ENCODE assay signal across 3 mouse cellular contexts in genomic region chr1:171241952-171242351, GRCm38 (mm10). TPM values are rescaled to one million over a fixed set of nuclear protein-coding genes. Genes with fewer than 3 reads are reported as not detected.
"Had no signal": no experiment of that assay in that cellular context is flagged by ENCODE, and none has a peak within 500 bp of the region (broad histone marks: within the 10 kb centered on the region; RNA-seq: fewer than 3 reads in every experiment).

No protein-coding gene starts in this region.

RNA-seq across cellular contexts. Expression of gene Adamts4, which starts 8.3 kb away (rescaled TPM):
- total RNA-seq: granulocyte monocyte progenitor cell, adult 5-6 weeks had no signal

RNA-seq across cellular contexts. Expression of gene Apoa2, which starts 17.1 kb away (rescaled TPM):
- total RNA-seq: gastrocnemius, postnatal 25 days had no signal
- polyA plus RNA-seq: inflammation-experienced regulatory T-cells, adult 6 months had no signal
